Comparison of ENCODE assay signal across 22 mouse cellular contexts in the genomic region with DNA sequence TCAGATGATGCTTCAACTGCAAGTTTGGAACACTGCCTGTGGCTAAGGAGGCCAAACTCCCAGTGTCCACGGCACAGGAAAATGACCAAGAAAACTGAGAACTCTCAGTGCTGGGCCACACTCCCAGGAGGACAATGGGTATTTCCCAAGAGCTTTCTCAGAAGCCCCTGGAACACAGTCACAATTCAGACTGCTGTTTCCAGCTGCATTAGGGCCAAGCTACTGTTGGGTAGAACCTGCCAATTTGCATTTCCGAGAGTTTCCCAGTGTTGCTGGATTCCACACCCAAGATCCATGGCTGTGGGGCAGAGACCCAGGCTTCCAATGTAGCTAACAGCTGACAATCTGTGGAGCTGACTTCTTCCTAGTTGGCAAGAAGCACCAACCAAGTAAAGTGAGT.
DNase-seq lines count a peak whose midpoint lies in the region; ATAC-seq and TF ChIP-seq lines count a peak whose summit lies in the region.
"Had no signal": no experiment of that assay in that cellular context is flagged by ENCODE, and none has a peak within 500 bp of the region (broad histone marks: within the 10 kb centered on the region; RNA-seq: fewer than 3 reads in every experiment).

No protein-coding gene starts in this region.

- intact Hi-C loops in heart, postnatal 14 days (cut with DNase I) = no loop called here

- WGBS in heart, embryonic 10.5 days = 78% methylated on average over 2 of the region's 2 CpGs
- WGBS in lung, postnatal 0 days = 67% methylated on average over 2 of the region's 2 CpGs

- no peak overlapping the region for H3K9ac ChIP-seq in lung, postnatal 0 days (replicated peaks; ENCODE audit: low read depth)
- H3K9ac ChIP-seq: embryonic facial prominence, embryonic 13.5 days; hindbrain, embryonic 12.5 days; liver, postnatal 0 days; midbrain, embryonic 13.5 days; neural tube, embryonic 12.5 days had no signal

- ATAC-seq in lung, postnatal 0 days = peak; percentile 33
- ATAC-seq in granulocyte monocyte progenitor cell, adult 5-6 weeks (replicated peaks; ENCODE audit: poor library complexity, severe bottlenecking) = no peak
- ATAC-seq: forebrain, embryonic 14.5 days; liver, postnatal 0 days; midbrain, embryonic 13.5 days had no signal

- H3K27ac ChIP-seq in heart, embryonic 10.5 days = no peak overlapping the region
- no peak overlapping the region for H3K27ac ChIP-seq in lung, postnatal 0 days (ENCODE audit: low read length)
- peak overlapping the region; percentile 66 for H3K27ac ChIP-seq in bone marrow macrophage, adult 2 months (ENCODE audit: insufficient read depth, low read depth, low read length)
- H3K27ac ChIP-seq: embryonic facial prominence, embryonic 13.5 days; hindbrain, embryonic 12.5 days; layer of hippocampus, adult 2 months; left cerebral cortex, adult 2 months; limb, embryonic 10.5 days; midbrain, embryonic 13.5 days; neural tube, embryonic 12.5 days had no signal

- no peak overlapping the region for H3K4me2 ChIP-seq in lung, postnatal 0 days (replicated peaks; ENCODE audit: low read depth, low read length)
- H3K4me2 ChIP-seq: embryonic facial prominence, embryonic 13.5 days; hindbrain, embryonic 12.5 days; midbrain, embryonic 13.5 days; neural tube, embryonic 12.5 days had no signal

- no peak overlapping the region for H3K4me3 ChIP-seq in heart, embryonic 10.5 days
- no peak overlapping the region for H3K4me3 ChIP-seq in lung, postnatal 0 days (ENCODE audit: low read depth, low read length)
- H3K4me3 ChIP-seq in bone marrow macrophage, adult 2 months (ENCODE audit: insufficient read depth, low read length) = no peak overlapping the region
- H3K4me3 ChIP-seq: embryonic facial prominence, embryonic 13.5 days; hindbrain, embryonic 12.5 days; layer of hippocampus, adult 2 months; left cerebral cortex, adult 2 months; limb, embryonic 10.5 days; midbrain, embryonic 13.5 days; neural tube, embryonic 12.5 days had no signal

- no peaks in the 10 kb centered on the region for H3K9me3 ChIP-seq in heart, embryonic 10.5 days
- H3K9me3 ChIP-seq in lung, postnatal 0 days (ENCODE audit: low read length) = no peaks in the 10 kb centered on the region
- H3K9me3 ChIP-seq: embryonic facial prominence, embryonic 13.5 days; hindbrain, embryonic 12.5 days; limb, embryonic 10.5 days; midbrain, embryonic 13.5 days; neural tube, embryonic 12.5 days had no signal

- H3K27me3 ChIP-seq in heart, embryonic 10.5 days (ENCODE audit: insufficient read depth, poor library complexity, severe bottlenecking) = no peaks in the 10 kb centered on the region
- no peaks in the 10 kb centered on the region for H3K27me3 ChIP-seq in lung, postnatal 0 days (replicated peaks; ENCODE audit: insufficient read depth, low read length)
- H3K27me3 ChIP-seq: embryonic facial prominence, embryonic 13.5 days; hindbrain, embryonic 12.5 days; midbrain, embryonic 13.5 days; neural tube, embryonic 12.5 days had no signal

- no peak for TF ChIP-seq CTCF in lung, postnatal 0 days (IDR thresholded peaks at IDR 0.05)
- TF ChIP-seq CTCF in bone marrow macrophage, adult 2 months (IDR thresholded peaks at IDR 0.05; ENCODE audit: low read depth, low read length) = no peak

- DNase-seq in heart, adult 11 months = peak; percentile 91
- DNase-seq in heart, embryonic 10.5 days (ENCODE audit: low spot score) = no peak
- DNase-seq in lung, postnatal 0 days (ENCODE audit: low spot score) = peak; percentile 62
- no peak for DNase-seq in lung, adult 18-20 months
- peak; percentile 14 to 16 for DNase-seq in heart, postnatal 14 days
- DNase-seq in frontal cortex, postnatal 10 days (ENCODE audit: low spot score in 2 of 2) = no peak
- DNase-seq: cerebellum, adult 9-11 months; kidney, adult 18-20 months; kidney, postnatal 10 days; liver, postnatal 0 days; spleen, adult 18-20 months; thymus, postnatal 36 days had no signal

- TF ChIP-seq EP300 in lung, postnatal 0 days (IDR thresholded peaks at IDR 0.05) = 0 out of 2 replicates have a peak, but pooled peaks have one; percentile 13

- no peaks in the 10 kb centered on the region for H3K36me3 ChIP-seq in heart, embryonic 10.5 days
- H3K36me3 ChIP-seq in lung, postnatal 0 days (ENCODE audit: insufficient read depth, low read length) = no peaks in the 10 kb centered on the region
- H3K36me3 ChIP-seq: embryonic facial prominence, embryonic 13.5 days; hindbrain, embryonic 12.5 days; limb, embryonic 10.5 days; midbrain, embryonic 13.5 days; neural tube, embryonic 12.5 days had no signal

- no peak for TF ChIP-seq POLR2A in bone marrow macrophage, adult 2 months (IDR thresholded peaks at IDR 0.05; ENCODE audit: borderline replicate concordance, low read depth, low read length)

- no peaks in the 10 kb centered on the region for H3K4me1 ChIP-seq in heart, embryonic 10.5 days
- H3K4me1 ChIP-seq in lung, postnatal 0 days (ENCODE audit: insufficient read depth, low read depth, low read length) = no peaks in the 10 kb centered on the region
- H3K4me1 ChIP-seq in bone marrow macrophage, adult 2 months (ENCODE audit: control insufficient read depth, insufficient read depth, low read length) = peaks cover 16% of the 10 kb centered on the region
- H3K4me1 ChIP-seq: embryonic facial prominence, embryonic 13.5 days; hindbrain, embryonic 12.5 days; limb, embryonic 10.5 days; midbrain, embryonic 13.5 days; neural tube, embryonic 12.5 days had no signal

Comparison
In these comparisons a context has a peak if more than half of its experiments do, and no peak if none do; other contexts are left out.
1. DNase-seq: peak in heart, adult 11 months (single experiment), lung, postnatal 0 days (single experiment) and heart, postnatal 14 days (2 of 2); none in heart, embryonic 10.5 days (single experiment), lung, adult 18-20 months (0 of 2) and frontal cortex, postnatal 10 days (0 of 2).